Mouse (Mus musculus): ENCODE results near the gene Hnrnpa3.
"Not testable (repeated sequence)": the region's sequence is repeated elsewhere in the genome, so short reads cannot be mapped to it uniquely, and the experiment has no call there.

The Hnrnpa3 gene

DNA sequence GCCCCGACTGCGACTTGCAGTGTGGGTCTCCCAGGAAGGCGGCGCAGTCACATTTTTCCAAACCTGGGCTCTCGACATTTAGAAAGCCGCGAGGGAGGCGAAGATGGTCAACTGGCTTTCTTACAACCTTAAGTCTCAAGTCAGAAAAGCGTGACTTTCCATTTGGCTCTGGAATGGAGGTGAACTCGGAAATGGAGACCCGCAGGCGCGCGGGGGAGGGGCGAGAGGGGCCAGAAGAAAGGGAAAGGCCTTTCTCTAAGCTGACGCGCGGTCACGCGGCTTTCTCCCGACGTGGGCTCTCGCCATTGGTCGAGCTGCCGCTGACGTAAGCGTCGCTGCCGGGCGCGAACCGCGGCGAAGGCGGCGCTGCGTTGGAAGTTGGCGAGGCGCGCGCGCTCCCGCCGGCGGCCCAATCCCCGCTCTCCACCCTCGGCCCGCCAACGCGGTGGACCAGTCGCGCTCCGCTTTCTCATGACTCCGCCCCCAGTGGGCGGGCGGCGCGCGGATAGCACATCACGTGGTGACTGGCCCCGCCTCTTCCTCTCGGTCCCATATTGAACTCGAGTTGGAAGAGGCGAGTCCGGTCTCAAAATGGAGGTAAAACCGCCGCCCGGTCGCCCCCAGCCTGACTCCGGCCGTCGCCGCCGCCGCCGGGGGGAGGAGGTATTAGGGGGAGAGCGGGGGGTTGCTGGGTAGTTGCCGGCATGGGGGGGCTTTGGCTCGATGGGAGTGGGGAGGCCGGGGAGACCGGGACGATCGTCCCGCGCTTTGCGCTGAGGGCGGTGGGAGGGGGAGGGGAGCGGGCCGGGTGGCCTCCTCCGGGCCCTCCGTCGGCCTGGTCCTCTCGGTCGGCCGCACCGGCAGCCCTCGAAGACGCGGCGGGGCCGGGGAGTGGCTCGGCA, at the start of gene Hnrnpa3:
Gene Hnrnpa3, plus strand, starts transcription at position 535 of the 902 bp plus-strand sequence.
- in situ Hi-C loops (cut with MboI, MseI): loop anchor here (5.0 kb wide), 1 partner anchor 43 kb away; the partner anchor contains the start of gene Nfe2l2

- in situ Hi-C loops (cut with MboI, MseI): loop anchor here (5.0 to 25.0 kb wide), 4 partner anchors 37 to 553 kb away; no protein-coding TSS in a partner anchor
Observed at GRCm38 (mm10) chr2:75609971-75610370, 49.1 kb upstream of the Hnrnpa3 start.

GRCm38 (mm10) chr2:75610602-75611001, 48.5 kb upstream of the Hnrnpa3 start:
- in situ Hi-C loops (cut with MboI, MseI): loop anchor here (5.0 to 25.0 kb wide), 2 partner anchors 37 to 352 kb away; no protein-coding TSS in a partner anchor

DNA sequence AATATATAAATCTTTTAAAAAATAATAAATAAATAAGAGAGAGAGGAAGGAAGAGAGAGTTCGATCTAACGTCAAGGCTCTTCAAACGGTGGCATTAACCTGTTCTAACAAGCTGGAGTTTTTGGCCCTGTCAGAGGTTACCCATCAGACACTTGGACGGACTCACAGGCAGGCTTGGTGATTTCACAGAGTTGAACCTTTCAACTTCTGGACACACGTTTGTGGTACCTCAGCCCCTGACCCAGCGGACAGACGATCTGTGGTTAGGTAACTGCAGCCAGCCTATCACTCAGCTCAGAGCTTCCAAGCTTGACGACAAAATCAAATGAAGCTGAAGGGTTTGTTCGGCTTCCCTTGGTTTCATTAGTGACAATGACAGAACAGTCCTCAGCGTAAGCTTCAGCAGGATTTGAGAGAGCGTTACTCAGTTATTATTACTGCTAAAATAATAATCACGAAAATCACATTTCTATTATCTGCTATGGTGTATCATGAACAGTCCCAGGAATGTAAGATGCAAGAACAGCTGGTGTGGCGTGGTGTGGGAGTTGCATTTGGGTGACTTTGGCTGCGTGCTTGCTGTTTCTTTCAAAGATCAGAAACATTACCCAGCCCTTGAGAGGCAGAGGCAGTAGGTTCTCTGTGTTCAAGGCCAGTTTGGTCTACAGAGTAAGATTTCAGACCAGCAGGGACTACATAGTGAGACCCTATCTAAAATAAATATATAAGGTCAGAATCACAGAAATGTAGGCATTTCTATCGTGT, 47.8 kb upstream of the Hnrnpa3 start:
- in situ Hi-C loops (cut with MboI, MseI): loop anchor here (5.0 to 25.0 kb wide), 2 partner anchors 36 to 351 kb away; no protein-coding TSS in a partner anchor

GRCm38 (mm10) chr2:75612006-75612405, 47.1 kb upstream of the Hnrnpa3 start:
- in situ Hi-C loops (cut with MboI, MseI): loop anchor here (5.0 to 25.0 kb wide), 2 partner anchors 35 to 350 kb away; no protein-coding TSS in a partner anchor

- in situ Hi-C loops (cut with MboI, MseI): loop anchor here (5.0 to 25.0 kb wide), 2 partner anchors 34 to 349 kb away; no protein-coding TSS in a partner anchor
Observed at GRCm38 (mm10) chr2:75612981-75613567, 46.0 kb upstream of the Hnrnpa3 start.

DNA sequence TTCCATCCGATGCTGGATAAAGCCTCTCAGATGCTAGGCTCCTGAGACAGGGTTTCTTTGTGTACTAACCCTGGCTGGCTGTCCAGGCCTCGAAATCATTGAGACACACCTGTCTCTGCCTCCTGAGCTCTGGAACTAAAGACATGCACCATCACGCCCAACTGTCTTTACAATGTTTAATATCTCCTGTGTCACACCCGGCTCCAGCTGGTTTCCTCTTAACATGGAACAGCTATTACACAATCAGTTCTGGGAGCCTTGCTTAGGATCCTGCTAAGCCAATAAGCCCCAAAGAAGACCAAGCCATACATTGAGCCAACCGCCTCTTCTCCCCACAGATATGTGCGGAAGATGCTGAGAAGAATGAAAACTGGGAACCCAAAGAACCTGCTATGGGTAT, 44.5 kb upstream of the Hnrnpa3 start:
- in situ Hi-C loops (cut with MboI, MseI): loop anchor here (5.0 to 25.0 kb wide), 2 partner anchors 33 to 348 kb away; no protein-coding TSS in a partner anchor

GRCm38 (mm10) chr2:75616911-75617310, 42.1 kb upstream of the Hnrnpa3 start:
- in situ Hi-C loops (cut with MboI, MseI): loop anchor here (25.0 kb wide), 1 partner anchor 345 kb away; no protein-coding TSS in a partner anchor

GRCm38 (mm10) chr2:75618712-75619111, 40.3 kb upstream of the Hnrnpa3 start:
- in situ Hi-C loops (cut with MboI, MseI): loop anchor here (25.0 kb wide), 1 partner anchor 344 kb away; no protein-coding TSS in a partner anchor

DNA sequence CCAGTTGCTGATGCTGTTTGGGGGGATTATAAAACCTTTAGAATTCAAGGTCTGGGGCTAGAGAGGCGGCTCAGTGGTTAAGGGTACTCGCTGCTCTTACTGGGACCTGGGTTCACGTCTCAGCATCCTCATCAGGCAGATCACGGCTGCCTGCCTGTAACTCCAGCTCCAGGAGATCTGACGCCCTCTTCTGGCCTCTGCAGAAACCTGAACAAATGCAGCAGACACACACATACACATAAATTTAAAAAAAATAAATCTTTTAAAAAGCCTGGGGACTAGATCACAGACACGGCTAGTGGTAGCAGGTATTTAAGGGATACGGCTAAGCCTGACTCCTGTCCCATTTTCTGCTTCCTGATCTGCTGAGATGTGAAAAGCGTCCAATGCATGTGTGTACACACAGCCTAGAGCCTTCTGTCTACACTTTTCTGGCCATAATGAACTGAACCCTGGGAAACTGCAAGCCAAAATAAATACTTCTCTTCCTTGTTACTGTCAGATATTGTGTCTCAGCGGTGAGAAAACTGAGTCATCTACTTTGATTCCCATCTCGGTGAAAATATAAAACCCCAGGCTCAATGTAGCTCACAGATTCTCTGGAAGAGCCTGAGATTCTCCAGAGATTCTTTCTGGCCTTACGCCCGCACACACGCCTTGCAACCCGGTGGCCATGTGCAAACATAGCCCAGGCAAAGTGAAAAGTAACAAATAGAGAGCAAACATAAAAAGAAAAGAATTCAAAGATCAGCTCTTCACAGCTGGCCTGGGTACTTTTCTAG, 37.0 kb upstream of the Hnrnpa3 start:
- in situ Hi-C loops (cut with MboI, MseI): loop anchor here (25.0 kb wide), 1 partner anchor 340 kb away; no protein-coding TSS in a partner anchor

DNA sequence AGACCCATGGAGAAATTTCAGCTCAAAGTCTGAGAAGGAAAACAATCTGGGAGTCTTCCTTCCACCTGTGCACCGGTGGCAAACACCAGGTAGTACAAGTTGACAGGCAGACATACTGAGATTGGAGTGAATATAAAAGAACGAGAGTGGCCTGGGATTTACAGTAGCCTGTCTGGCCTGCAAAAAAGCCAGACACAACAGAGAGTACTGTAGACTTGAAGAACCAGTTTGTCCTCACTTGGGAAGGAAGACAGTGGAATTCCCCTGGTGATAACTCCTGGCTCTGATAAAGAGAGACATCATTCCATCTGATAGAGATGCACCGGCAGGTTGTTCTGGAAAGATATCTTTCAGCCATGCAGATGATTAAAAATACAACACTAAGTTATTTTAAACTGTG, 34.0 kb upstream of the Hnrnpa3 start:
- in situ Hi-C loops (cut with MboI, MseI): no loop called here

- in situ Hi-C loops (cut with MboI, MseI): no loop called here
Observed at GRCm38 (mm10) chr2:75626597-75627440, 32.2 kb upstream of the Hnrnpa3 start.

DNA sequence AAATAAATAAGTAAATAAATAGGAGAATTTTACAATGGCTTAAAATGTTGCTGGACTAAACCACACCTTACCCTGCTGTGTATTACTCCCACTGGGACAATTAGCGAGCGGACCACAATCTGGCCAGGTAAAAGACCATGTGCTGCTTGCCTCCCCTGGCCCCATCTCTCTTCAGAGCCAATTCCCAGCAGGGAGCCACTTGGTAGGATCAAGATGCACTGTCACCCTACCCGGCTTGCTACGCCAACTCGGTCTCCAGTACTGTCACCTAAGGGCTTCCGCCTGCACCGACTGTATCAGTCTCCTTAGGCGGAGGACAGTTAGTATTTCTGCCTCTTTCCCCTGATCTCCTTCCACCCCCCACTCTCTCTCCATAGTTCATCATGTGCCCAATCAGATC, 30.6 kb upstream of the Hnrnpa3 start:
- in situ Hi-C loops (cut with MboI, MseI): no loop called here

- in situ Hi-C loops (cut with MboI, MseI): no loop called here
Observed at GRCm38 (mm10) chr2:75631421-75631820, 27.6 kb upstream of the Hnrnpa3 start.

GRCm38 (mm10) chr2:75632043-75632442, 27.0 kb upstream of the Hnrnpa3 start:
- in situ Hi-C loops (cut with MboI, MseI): no loop called here

DNA sequence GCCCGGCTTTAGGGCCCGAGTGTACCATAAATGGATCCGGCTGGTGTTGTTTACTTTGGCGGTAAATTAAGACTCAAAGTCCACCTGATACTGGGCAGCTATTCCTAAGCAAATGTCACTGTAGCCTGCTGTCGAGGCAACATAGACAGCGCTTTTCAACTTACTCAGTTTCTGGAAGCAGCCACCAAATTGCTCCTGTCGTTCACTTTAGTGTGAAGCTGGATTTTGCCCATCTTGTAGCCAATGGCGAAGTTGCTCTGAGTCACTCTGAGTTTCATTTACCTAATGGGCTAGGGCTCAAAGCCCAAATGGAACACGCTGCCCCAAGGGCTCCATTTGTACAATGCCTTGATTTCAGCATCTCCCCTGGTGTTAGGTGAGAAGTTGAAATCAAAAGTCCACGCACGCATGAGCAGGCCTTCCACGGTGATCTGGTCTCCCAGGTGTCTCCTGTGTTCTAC, 26.3 kb upstream of the Hnrnpa3 start:
- in situ Hi-C loops (cut with MboI, MseI): no loop called here

DNA sequence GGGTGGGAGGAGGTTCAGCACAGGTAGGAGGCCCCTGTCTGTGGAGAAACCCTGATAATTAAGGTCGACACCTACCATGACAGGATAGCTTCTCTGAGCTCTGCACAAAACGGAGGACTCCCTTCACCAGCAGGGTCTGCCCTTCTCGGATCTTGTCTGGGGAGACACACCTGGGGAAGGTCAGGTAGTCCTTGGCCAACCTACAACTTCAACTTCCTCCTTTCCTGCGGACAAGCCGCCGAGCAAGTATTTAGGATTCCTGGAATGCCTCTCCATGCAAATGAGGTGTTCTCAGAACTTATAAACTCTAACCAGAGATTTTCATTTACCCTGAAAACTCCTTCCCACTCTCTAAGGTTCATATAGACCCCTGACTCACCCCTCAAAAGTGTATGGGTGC, 25.7 kb upstream of the Hnrnpa3 start:
- in situ Hi-C loops (cut with MboI, MseI): no loop called here

- in situ Hi-C loops (cut with MboI, MseI): no loop called here
Observed at GRCm38 (mm10) chr2:75633784-75634183, 25.3 kb upstream of the Hnrnpa3 start.

- in situ Hi-C loops (cut with MboI, MseI): not testable (repeated sequence)
Observed at GRCm38 (mm10) chr2:75634431-75634830, 24.6 kb upstream of the Hnrnpa3 start.

Data from T-helper 2 cell (primary cell).